Mouse (Mus musculus) lung, embryonic 15.5 days (tissue): ENCODE measurements around the gene Ceacam9. TPM values are rescaled to one million over a fixed set of nuclear protein-coding genes. Genes with fewer than 3 reads are reported as not detected.
A peak's percentile ranks its signal among the peaks of the same experiment; 100 is the strongest.

ENCODE experiments used
- ATAC-seq: fragments of 200-750 bp; cut with Nextera tagmentation; 2 replicates; pipeline ENCODE4 v1.8.0; 2017; ENCODE audit warnings: moderate number of reproducible peaks, borderline replicate concordance; ENCODE audit not compliant: low FRiP score, low TSS enrichment; ENCODE audit errors: extremely low read depth
- H3K27ac ChIP-seq: fragments of 300-500 bp; sonication (generic); 2 replicates; pipeline ENCODE4 v1.5.1; 2015; ENCODE audit warnings: moderate library complexity, mild to moderate bottlenecking, inconsistent platforms
- H3K27me3 ChIP-seq: fragments of 300-500 bp; sonication (generic); 2 replicates; pipeline ENCODE4 v1.6.1; 2015; ENCODE audit warnings: inconsistent platforms
- H3K36me3 ChIP-seq: fragments of 300-500 bp; sonication (generic); 2 replicates; pipeline ENCODE4 v1.6.1; 2015; ENCODE audit warnings: inconsistent platforms
- H3K4me1 ChIP-seq: fragments of 300-500 bp; sonication (generic); 2 replicates; pipeline ENCODE4 v1.6.1; 2015; ENCODE audit warnings: inconsistent platforms
- H3K4me2 ChIP-seq: fragments of 300-500 bp; sonication (generic); 2 replicates; pipeline ENCODE4 v1.6.1; 2015; ENCODE audit warnings: inconsistent platforms, mild to moderate bottlenecking, moderate library complexity
- H3K4me3 ChIP-seq: fragments of 300-500 bp; sonication (generic); 2 replicates; pipeline ENCODE4 v1.5.1; 2015; ENCODE audit warnings: mild to moderate bottlenecking, inconsistent platforms
- H3K9ac ChIP-seq: fragments of 300-500 bp; sonication (generic); 2 replicates; pipeline ENCODE4 v1.6.1; 2015; ENCODE audit warnings: inconsistent platforms
- H3K9me3 ChIP-seq: fragments of 300-500 bp; sonication (generic); 2 replicates; pipeline ENCODE4 v1.6.1; 2016; ENCODE audit warnings: inconsistent platforms
- WGBS: fragments of 180-500 bp; shearing (Covaris S2); methylation state at CpG from one replicate; pipeline ENCODE4 v1.1.7; 2015; 5-methylcytosine and 5-hydroxymethylcytosine counted together
- polyA plus RNA-seq: library from polyadenylated mRNA; unstranded; fragments of >200 nt; fragmentation: Nextera tagmentation; extraction: Ambion mirVana; gene quantifications from 2 replicates; pipeline ENCODE4 v1.2.1, GENCODE M21; 2015

Ceacam9 gene
- polyA plus RNA-seq, 1 experiment from 2014 or later, result not detected

DNA sequence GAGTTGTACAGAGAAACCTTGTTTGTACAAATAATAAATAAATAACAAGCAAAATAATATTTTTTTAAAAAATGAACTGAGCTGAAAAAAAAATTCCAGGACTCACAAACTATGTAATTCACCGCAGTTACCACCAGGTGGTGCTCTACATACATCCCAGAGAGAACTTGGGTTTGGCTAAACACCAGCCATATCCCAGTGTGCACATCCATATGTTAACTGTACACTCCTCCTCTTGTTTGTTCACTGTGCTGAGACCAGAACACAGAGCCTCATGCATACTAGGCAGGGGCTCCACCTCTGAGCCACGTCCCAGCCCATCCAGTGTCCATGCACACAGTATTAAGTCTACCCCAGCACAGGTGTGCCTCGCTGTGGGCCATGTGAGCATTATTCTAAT, 24.4 kb downstream of the Ceacam9 start:
- 58% methylated on average over 3 of the region's 3 CpGs for WGBS
- Histone ChIP-seq H3K9ac (no peak overlapping the region), H3K4me1 (no peaks in the 10 kb centered on the region), H3K27me3 (no peaks in the 10 kb centered on the region), H3K36me3 (peaks cover 55% of the 10 kb centered on the region), H3K4me2 (no peak overlapping the region), H3K9me3 (no peaks in the 10 kb centered on the region), H3K27ac (no peak overlapping the region), H3K4me3 (no peak overlapping the region)
- ATAC-seq, result no peak

DNA sequence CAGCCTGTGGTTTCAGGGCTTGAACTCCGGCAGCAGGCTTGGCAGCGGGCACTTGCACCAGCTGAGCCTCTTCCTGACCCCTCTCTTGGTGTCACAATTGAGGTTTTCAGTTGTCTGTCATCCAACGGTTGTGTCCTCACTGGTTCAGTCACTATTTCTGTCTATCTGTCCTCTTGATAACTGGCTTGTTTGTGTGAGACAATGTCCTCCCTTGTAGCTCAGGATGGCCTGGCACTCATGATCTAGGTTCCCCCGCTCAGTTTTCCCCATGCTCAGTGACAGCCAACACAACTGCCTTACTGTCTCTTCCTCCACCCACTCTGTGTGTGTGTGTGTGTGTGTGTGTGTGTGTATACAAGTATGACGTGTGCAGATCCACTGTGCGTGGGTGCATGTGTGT, 25.9 kb downstream of the Ceacam9 start:
- no peak overlapping the region for H3K9ac ChIP-seq
- no peaks in the 10 kb centered on the region for H3K4me1 ChIP-seq
- no peak overlapping the region for H3K27ac ChIP-seq
- 86% methylated on average over 6 of the region's 6 CpGs for WGBS
- ATAC-seq, result no peak
- no peaks in the 10 kb centered on the region for H3K27me3 ChIP-seq
- peaks cover 51% of the 10 kb centered on the region for H3K36me3 ChIP-seq
- no peak overlapping the region for H3K4me3 ChIP-seq
- no peak overlapping the region for H3K4me2 ChIP-seq
- H3K9me3 ChIP-seq, result no peaks in the 10 kb centered on the region

DNA sequence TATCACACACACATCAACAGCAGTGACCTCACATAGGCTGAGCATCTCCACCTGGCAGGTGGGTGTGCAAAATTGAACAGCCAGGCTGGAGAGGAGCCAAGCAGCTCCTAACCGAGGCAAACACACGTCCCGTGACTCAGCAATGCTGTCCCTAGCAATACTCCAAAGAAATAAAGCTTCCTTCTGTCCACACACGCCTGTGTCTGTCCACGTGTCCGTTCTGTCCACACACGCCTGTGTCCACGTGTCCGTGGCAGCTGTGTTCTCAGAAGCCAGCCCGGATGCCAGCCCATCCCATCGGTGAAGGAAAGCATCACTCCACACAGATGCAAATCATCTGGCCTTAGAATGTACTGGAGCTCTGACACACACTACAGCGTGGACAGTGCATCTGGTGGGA, 30.3 kb downstream of the Ceacam9 start:
- no peak for ATAC-seq
- Histone ChIP-seq H3K4me2 (no peak overlapping the region), H3K4me3 (no peak overlapping the region), H3K27ac (no peak overlapping the region), H3K9ac (no peak overlapping the region), H3K27me3 (no peaks in the 10 kb centered on the region), H3K36me3 (peaks cover 25% of the 10 kb centered on the region), H3K4me1 (0 out of 2 replicates have a peak, but pooled peaks cover 7% of the 10 kb centered on the region), H3K9me3 (no peaks in the 10 kb centered on the region)
- 70% methylated on average over 12 of the region's 12 CpGs for WGBS

DNA sequence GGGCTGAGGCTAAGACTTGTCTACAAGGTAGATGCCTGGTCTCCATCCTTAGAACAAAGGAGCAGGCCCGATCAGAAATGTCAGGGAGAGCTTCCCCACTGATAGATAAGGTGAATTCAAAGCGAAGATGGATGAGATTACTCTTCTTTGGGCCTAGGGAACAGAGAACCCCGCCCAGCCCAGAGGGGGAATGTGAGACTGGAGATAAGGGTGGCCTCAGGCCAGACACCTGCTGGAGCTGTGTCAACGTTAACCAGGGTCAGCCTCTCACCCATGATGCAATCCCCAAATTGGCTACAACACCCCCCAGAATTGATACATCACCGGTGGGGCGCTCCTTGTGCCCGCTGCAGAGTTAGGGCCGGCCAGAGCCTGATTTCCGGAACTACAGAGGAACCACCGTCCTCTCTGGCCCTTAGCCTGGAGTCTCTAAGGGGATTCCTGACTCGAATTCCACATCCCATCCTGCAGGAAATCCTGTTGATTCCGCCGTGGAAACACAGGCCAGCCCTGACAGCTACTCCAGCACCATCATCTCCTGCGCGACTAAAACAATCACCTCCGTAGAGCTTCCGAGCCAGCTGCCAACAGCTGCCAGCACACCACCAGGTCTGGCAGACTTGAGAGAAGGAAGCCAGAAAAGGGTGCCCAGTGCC, 33.8 kb downstream of the Ceacam9 start:
- Histone ChIP-seq H3K4me2 (no peak overlapping the region), H3K36me3 (no peaks in the 10 kb centered on the region), H3K27ac (peak overlapping the region; percentile 51), H3K9me3 (no peaks in the 10 kb centered on the region), H3K27me3 (no peaks in the 10 kb centered on the region), H3K4me3 (no peak overlapping the region), H3K4me1 (peaks cover 12% of the 10 kb centered on the region), H3K9ac (no peak overlapping the region)
- WGBS, result 29% methylated on average over 17 of the region's 17 CpGs
- peak; percentile 55; the same call in 1 of the 2 replicates for ATAC-seq

DNA sequence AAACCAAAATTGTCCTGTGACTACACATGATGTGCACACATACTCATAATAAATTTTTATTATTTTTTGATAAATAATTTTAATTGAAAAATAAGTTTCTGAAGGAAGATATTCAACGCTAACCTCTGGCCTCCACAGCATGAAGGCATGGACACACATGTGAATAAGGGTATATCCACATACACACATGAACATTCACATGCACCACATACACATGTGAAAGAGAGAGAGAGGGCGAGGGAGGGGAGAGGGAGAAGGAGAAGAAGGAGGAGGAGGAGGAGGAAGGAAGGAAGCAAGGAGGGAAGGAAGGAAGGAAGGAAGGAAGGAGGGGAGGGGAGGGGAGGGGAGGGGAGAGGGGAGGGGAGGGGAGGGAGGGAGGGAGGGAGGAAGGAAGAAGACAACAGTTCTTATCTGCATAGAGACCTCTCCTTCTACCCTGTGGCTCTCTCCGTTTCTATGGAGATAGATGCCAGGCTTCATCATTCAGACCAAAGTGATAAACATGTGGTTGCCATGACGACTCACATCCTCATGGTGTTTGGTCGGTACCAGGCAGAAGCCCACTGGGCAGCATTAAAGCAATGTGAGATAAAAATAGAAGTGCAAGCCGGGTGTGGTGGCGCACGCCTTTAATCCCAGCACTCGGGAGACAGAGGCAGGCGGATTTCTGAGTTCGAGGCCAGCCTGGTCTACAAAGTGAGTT, 37.3 kb downstream of the Ceacam9 start:
- Histone ChIP-seq H3K9ac (no peak overlapping the region), H3K4me1 (peaks cover 23% of the 10 kb centered on the region), H3K4me3 (no peak overlapping the region), H3K27me3 (no peaks in the 10 kb centered on the region), H3K4me2 (no peak overlapping the region), H3K27ac (no peak overlapping the region), H3K36me3 (no peaks in the 10 kb centered on the region), H3K9me3 (no peaks in the 10 kb centered on the region)
- ATAC-seq, result no peak
- 66% methylated on average over 10 of the region's 11 CpGs for WGBS

DNA sequence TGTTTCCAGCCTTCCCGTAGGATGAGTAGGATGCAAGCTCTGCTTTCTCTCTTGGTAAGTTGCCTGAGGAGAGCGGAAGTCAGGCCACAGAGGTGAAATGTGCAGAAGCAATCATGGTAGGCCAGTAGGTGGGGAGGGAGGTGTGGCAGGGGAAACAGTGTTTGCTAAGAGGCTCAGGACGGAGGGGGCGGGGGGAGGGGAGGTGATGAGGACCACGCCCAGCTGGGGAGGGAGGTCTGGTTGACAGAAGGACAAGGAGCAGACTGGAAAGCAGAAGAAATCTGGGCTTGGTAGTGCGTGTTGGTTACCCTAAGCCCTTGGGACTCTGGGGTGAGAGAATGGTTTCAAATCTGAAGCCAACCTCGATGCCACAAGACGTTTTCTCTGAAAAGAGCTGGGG, 38.6 kb downstream of the Ceacam9 start:
- no peak overlapping the region for H3K4me3 ChIP-seq
- H3K9me3 ChIP-seq, result no peaks in the 10 kb centered on the region
- peak overlapping the region; percentile 66 for H3K27ac ChIP-seq
- WGBS, result 14% methylated on average over 8 of the region's 8 CpGs
- no peak overlapping the region for H3K4me2 ChIP-seq
- no peaks in the 10 kb centered on the region for H3K36me3 ChIP-seq
- ATAC-seq, result no peak
- peaks cover 20% of the 10 kb centered on the region for H3K4me1 ChIP-seq
- H3K27me3 ChIP-seq, result no peaks in the 10 kb centered on the region
- no peak overlapping the region for H3K9ac ChIP-seq

DNA sequence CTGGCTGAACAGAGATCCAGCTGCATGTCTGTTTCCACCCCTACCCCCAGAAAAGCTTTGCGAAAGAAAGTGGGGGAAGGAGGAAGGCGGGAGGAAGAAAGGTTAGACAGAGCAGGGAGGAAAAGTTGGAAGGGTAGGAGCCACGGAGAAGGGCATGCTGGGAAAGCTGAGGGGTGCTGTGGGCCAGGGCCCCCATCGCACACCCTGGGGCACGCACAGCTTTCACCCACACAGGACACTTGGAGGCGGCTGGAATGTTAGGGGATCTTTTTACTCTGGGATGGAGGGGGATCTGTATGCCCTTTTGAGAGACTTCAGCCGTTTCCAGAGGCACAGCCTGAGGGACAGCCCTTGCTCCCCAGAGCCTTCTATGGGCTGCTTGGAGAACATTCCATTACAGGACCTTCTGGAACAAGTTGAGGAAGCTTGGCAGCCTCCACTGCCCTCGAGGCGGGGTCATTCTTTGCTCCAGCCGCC, 39.3 kb downstream of the Ceacam9 start:
- Histone ChIP-seq H3K4me3 (no peak overlapping the region), H3K27ac (peak overlapping the region; percentile 81), H3K27me3 (no peaks in the 10 kb centered on the region), H3K4me1 (peaks cover 16% of the 10 kb centered on the region), H3K9me3 (no peaks in the 10 kb centered on the region), H3K4me2 (peak overlapping the region; percentile 30; the same call in 1 of the 2 replicates), H3K9ac (no peak overlapping the region), H3K36me3 (no peaks in the 10 kb centered on the region)
- ATAC-seq, result peak; percentile 71; the same call in 1 of the 2 replicates
- WGBS, result 30% methylated on average over 10 of the region's 10 CpGs

DNA sequence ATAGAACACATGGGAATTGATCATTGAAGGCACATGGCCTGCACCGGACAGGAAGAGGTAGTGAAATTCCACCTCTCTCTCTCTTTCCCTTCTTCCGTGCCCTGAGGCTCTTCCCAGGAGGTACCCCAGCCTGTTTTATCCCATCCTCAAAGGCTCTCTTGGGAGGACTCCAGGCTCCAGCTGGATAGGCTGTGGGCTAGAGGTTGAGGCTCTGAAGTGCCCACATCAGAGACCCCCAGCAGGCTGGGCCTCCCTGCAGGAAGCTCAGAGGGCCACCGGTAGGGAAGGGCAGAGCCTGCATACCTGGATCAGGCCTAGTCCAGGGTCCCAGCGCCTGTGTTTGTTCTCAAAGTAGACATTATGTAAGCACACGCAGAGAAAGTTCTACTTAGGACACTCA, 39.9 kb downstream of the Ceacam9 start:
- no peak overlapping the region for H3K9ac ChIP-seq
- 38% methylated on average over 5 of the region's 5 CpGs for WGBS
- H3K9me3 ChIP-seq, result no peaks in the 10 kb centered on the region
- peak overlapping the region; percentile 31; the same call in 1 of the 2 replicates for H3K27ac ChIP-seq
- H3K4me2 ChIP-seq, result no peak overlapping the region
- no peak for ATAC-seq
- H3K4me3 ChIP-seq, result no peak overlapping the region
- no peaks in the 10 kb centered on the region for H3K27me3 ChIP-seq
- H3K36me3 ChIP-seq, result no peaks in the 10 kb centered on the region
- H3K4me1 ChIP-seq, result peaks cover 19% of the 10 kb centered on the region

DNA sequence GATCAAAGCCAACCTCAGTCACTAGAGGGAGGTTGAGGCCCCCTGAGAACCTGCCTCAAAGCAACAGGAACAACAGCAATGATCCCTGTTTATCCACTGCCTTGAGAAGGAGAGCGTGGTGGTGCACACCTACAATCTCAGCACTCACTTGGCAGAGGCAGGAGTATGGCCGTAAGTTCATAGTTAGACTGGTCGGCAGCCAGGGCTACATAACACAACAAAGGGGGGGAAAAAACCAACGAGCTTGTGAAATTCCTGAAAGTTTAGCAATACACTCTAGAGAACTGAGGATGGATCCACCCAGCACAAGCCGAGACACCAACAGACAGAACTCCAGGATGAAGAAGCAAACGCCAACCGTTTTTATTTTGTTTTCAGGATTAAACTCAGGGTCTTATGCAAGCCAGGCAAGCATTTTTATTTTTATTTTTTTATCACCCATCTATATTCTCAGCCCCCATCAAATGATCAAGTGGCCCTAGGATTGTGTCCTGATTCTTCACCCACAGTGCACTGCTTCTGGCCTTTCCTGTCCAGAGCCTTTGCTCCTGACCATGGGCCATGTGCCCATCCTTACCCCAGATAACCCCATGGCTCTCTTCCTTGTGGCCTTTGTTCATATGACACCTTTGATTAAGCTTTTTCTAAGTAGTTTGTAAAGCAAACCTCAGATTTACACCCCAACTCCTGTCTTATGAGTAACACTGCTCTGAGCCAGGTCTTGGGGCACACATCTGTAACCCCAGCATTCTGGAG, 41.9 kb downstream of the Ceacam9 start:
- 76% methylated on average over 7 of the region's 7 CpGs for WGBS
- H3K4me3 ChIP-seq, result no peak overlapping the region
- H3K4me1 ChIP-seq, result peaks cover 19% of the 10 kb centered on the region
- H3K9ac ChIP-seq, result no peak overlapping the region
- H3K27ac ChIP-seq, result no peak overlapping the region
- no peaks in the 10 kb centered on the region for H3K9me3 ChIP-seq
- H3K36me3 ChIP-seq, result no peaks in the 10 kb centered on the region
- no peak for ATAC-seq
- no peaks in the 10 kb centered on the region for H3K27me3 ChIP-seq
- no peak overlapping the region for H3K4me2 ChIP-seq

DNA sequence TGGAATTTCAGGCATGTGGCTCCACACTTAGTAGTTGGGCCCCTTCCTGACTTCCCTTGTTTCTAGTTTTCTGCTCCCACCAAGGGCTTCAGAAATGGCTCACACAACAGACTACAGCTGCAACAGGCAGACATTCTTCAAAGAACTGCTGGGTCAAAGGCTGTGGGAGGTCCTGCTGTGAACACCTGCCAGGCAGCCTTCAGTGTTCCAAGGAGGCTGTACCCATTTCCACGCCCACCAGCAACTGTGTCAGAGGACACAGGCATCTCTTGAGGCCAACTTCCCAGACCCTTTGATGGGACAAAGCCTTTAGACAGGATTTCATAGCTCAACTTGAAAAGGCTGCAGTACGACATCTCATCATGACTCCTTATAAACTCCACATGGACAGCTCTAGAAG, 44.7 kb downstream of the Ceacam9 start:
- Histone ChIP-seq H3K27ac (no peak overlapping the region), H3K4me3 (no peak overlapping the region), H3K27me3 (no peaks in the 10 kb centered on the region), H3K4me2 (no peak overlapping the region), H3K4me1 (peaks cover 7% of the 10 kb centered on the region; the same call in 1 of the 2 replicates), H3K36me3 (no peaks in the 10 kb centered on the region), H3K9me3 (no peaks in the 10 kb centered on the region), H3K9ac (no peak overlapping the region)
- no peak for ATAC-seq
- WGBS, result 55% methylated on average over 2 of the region's 2 CpGs
